Comparison of ENCODE assay signal across 11 mouse cellular contexts in the genomic region with DNA sequence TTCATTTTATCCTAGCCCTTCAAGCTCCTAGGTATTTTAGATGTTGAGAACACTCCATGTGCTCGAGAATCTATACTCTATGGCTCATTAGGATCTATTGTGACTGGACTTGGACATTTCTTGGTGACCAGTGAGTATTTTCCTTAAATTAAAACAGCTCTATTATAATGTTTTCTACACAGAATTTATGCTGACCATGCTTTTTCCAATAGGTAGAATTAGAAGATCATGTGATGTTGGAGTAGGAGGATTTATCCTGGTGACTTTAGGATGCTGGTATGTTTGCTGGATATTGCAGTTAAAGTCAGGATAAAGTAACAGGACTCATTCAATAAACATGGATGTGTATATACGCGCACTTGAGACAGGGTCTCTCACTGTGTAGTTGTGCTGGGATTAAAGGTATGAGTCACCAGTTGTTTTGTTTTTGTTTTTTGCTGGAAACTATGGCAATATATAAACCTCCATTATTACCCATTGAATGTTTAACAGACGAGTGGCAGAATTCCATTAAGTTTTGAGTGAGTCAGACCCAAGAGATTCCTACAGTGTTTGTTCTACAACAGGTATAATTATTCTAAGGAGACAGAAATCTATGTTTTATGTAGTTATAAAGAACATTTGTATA. TPM values are rescaled to one million over a fixed set of nuclear protein-coding genes. Genes with fewer than 3 reads are reported as not detected.
DNase-seq lines count a peak whose midpoint lies in the region; ATAC-seq and TF ChIP-seq lines count a peak whose summit lies in the region.
"Had no signal": no experiment of that assay in that cellular context is flagged by ENCODE, and none has a peak within 500 bp of the region (broad histone marks: within the 10 kb centered on the region; RNA-seq: fewer than 3 reads in every experiment).

No protein-coding gene starts in this region.

- peaks cover 65% of the 10 kb centered on the region for H3K36me3 ChIP-seq in forebrain, embryonic 10.5 days (replicated peaks)
- peaks cover 17% of the 10 kb centered on the region for H3K36me3 ChIP-seq in forebrain, embryonic 16.5 days (ENCODE audit: control insufficient read depth, insufficient read depth)
- peaks cover 56% of the 10 kb centered on the region for H3K36me3 ChIP-seq in kidney, embryonic 15.5 days
- peaks cover 23% of the 10 kb centered on the region for H3K36me3 ChIP-seq in kidney, adult 2 months (ENCODE audit: control insufficient read depth, insufficient read depth, low read length)
- H3K36me3 ChIP-seq in embryonic facial prominence, embryonic 13.5 days = peaks cover 50% of the 10 kb centered on the region
- H3K36me3 ChIP-seq in liver, postnatal 0 days (replicated peaks; ENCODE audit: insufficient read depth, low read length) = peaks cover 51% of the 10 kb centered on the region

- no peak overlapping the region for H3K9ac ChIP-seq in forebrain, embryonic 16.5 days (replicated peaks; ENCODE audit: low read depth, low read length)
- no peak overlapping the region for H3K9ac ChIP-seq in kidney, embryonic 15.5 days
- no peak overlapping the region for H3K9ac ChIP-seq in embryonic facial prominence, embryonic 13.5 days
- no peak overlapping the region for H3K9ac ChIP-seq in liver, postnatal 0 days (replicated peaks)
- H3K9ac ChIP-seq: limb, embryonic 15.5 days had no signal

- no peaks in the 10 kb centered on the region for H3K9me3 ChIP-seq in forebrain, embryonic 10.5 days
- H3K9me3 ChIP-seq in forebrain, embryonic 16.5 days (ENCODE audit: control insufficient read depth, low read length) = no peaks in the 10 kb centered on the region
- H3K9me3 ChIP-seq in kidney, embryonic 15.5 days (replicated peaks) = no peaks in the 10 kb centered on the region
- H3K9me3 ChIP-seq in embryonic facial prominence, embryonic 13.5 days = no peaks in the 10 kb centered on the region
- no peaks in the 10 kb centered on the region for H3K9me3 ChIP-seq in liver, postnatal 0 days (ENCODE audit: low read length)
- H3K9me3 ChIP-seq: limb, embryonic 15.5 days; megakaryocyte, embryonic 14.5 days had no signal

- H3K4me1 ChIP-seq in forebrain, embryonic 10.5 days = peaks cover 44% of the 10 kb centered on the region
- H3K4me1 ChIP-seq in forebrain, embryonic 16.5 days (replicated peaks; ENCODE audit: control insufficient read depth, insufficient read depth, low read length) = peaks cover 16% of the 10 kb centered on the region
- peaks cover 30% of the 10 kb centered on the region for H3K4me1 ChIP-seq in kidney, embryonic 15.5 days
- peaks cover 16% of the 10 kb centered on the region for H3K4me1 ChIP-seq in kidney, adult 2 months (ENCODE audit: control insufficient read depth, insufficient read depth, low read length)
- peaks cover 22% of the 10 kb centered on the region for H3K4me1 ChIP-seq in embryonic facial prominence, embryonic 13.5 days
- peaks cover 32% of the 10 kb centered on the region for H3K4me1 ChIP-seq in liver, postnatal 0 days (ENCODE audit: insufficient read depth)

- H3K4me3 ChIP-seq in forebrain, embryonic 10.5 days = peak overlapping the region; percentile 66; the same call in 1 of the 2 replicates
- H3K4me3 ChIP-seq in forebrain, embryonic 16.5 days (replicated peaks; ENCODE audit: low read length) = no peak overlapping the region
- 0 out of 2 replicates have a peak overlapping the region, but pooled peaks have one; percentile 71 for H3K4me3 ChIP-seq in kidney, embryonic 15.5 days (replicated peaks)
- H3K4me3 ChIP-seq in kidney, adult 2 months (ENCODE audit: insufficient read depth, low read depth, low read length) = no peak overlapping the region
- no peak overlapping the region for H3K4me3 ChIP-seq in embryonic facial prominence, embryonic 13.5 days
- H3K4me3 ChIP-seq in liver, postnatal 0 days (ENCODE audit: low read depth, low read length) = no peak overlapping the region

- H3K27ac ChIP-seq in forebrain, embryonic 10.5 days = no peak overlapping the region
- no peak overlapping the region for H3K27ac ChIP-seq in forebrain, embryonic 16.5 days (ENCODE audit: low read length)
- peak overlapping the region; percentile 100; the same call in 1 of the 2 replicates for H3K27ac ChIP-seq in kidney, embryonic 15.5 days
- H3K27ac ChIP-seq in kidney, adult 2 months (ENCODE audit: insufficient read depth, low read depth, low read length) = no peak overlapping the region
- H3K27ac ChIP-seq in embryonic facial prominence, embryonic 13.5 days = no peak overlapping the region
- H3K27ac ChIP-seq in liver, postnatal 0 days (ENCODE audit: low read depth) = 0 out of 2 replicates have a peak overlapping the region, but pooled peaks have one; percentile 98

- no peak for TF ChIP-seq POLR2A in kidney, adult 2 months (IDR thresholded peaks at IDR 0.05; ENCODE audit: low read depth, low read length)

- no peaks in the 10 kb centered on the region for H3K27me3 ChIP-seq in forebrain, embryonic 10.5 days (ENCODE audit: poor library complexity, severe bottlenecking)
- H3K27me3 ChIP-seq in forebrain, embryonic 16.5 days (replicated peaks; ENCODE audit: control insufficient read depth, insufficient read depth, low read length) = no peaks in the 10 kb centered on the region
- H3K27me3 ChIP-seq in kidney, embryonic 15.5 days = no peaks in the 10 kb centered on the region
- H3K27me3 ChIP-seq in kidney, adult 2 months (replicated peaks; ENCODE audit: control insufficient read depth, insufficient read depth, low read length) = no peaks in the 10 kb centered on the region
- no peaks in the 10 kb centered on the region for H3K27me3 ChIP-seq in embryonic facial prominence, embryonic 13.5 days
- H3K27me3 ChIP-seq in liver, postnatal 0 days (ENCODE audit: insufficient read depth, low read length) = no peaks in the 10 kb centered on the region
- H3K27me3 ChIP-seq: limb, embryonic 15.5 days; megakaryocyte, embryonic 14.5 days had no signal

- 82% methylated on average over 4 of the region's 4 CpGs for WGBS in forebrain, embryonic 10.5 days
- WGBS in forebrain, embryonic 16.5 days = 43% methylated on average over 4 of the region's 4 CpGs
- 63% methylated on average over 4 of the region's 4 CpGs for WGBS in kidney, embryonic 15.5 days
- 48% methylated on average over 4 of the region's 4 CpGs for WGBS in kidney, adult 2 months
- WGBS in embryonic facial prominence, embryonic 13.5 days = 71% methylated on average over 4 of the region's 4 CpGs
- 68% methylated on average over 4 of the region's 4 CpGs for whole genome bisulfite sequencing in liver, postnatal 0 days (ENCODE audit: insufficient replicate concordance)

- H3K4me2 ChIP-seq in forebrain, embryonic 16.5 days (ENCODE audit: low read length) = no peak overlapping the region
- no peak overlapping the region for H3K4me2 ChIP-seq in kidney, embryonic 15.5 days
- H3K4me2 ChIP-seq in embryonic facial prominence, embryonic 13.5 days = peak overlapping the region; percentile 71
- peak overlapping the region; percentile 70 for H3K4me2 ChIP-seq in liver, postnatal 0 days (ENCODE audit: low read depth, low read length)

- DNase-seq in forebrain, embryonic 10.5 days (ENCODE audit: extremely low spot score, low spot score) = no peak
- no peak for DNase-seq in kidney, adult 2 months
- DNase-seq in liver, postnatal 0 days = peak; percentile 2
- no peak for DNase-seq in embryo, embryonic 9.5 days (ENCODE audit: extremely low spot score)
- DNase-seq in kidney, postnatal 4 days = no peak
- DNase-seq: cerebellum, postnatal 10 days had no signal

- no peak for ATAC-seq in forebrain, embryonic 16.5 days
- ATAC-seq in kidney, embryonic 15.5 days (replicated peaks; ENCODE audit: low FRiP score) = no peak
- ATAC-seq in embryonic facial prominence, embryonic 13.5 days (ENCODE audit: insufficient number of reproducible peaks, insufficient read depth, low FRiP score, low TSS enrichment, low read depth) = no peak
- no peak for ATAC-seq in liver, postnatal 0 days

- TF ChIP-seq EP300 in liver, postnatal 0 days (IDR thresholded peaks at IDR 0.05; ENCODE audit: low read depth) = no peak

- TF ChIP-seq CTCF in kidney, adult 2 months (conservative IDR thresholded peaks at IDR 0.05; ENCODE audit: insufficient read depth, insufficient read length, low read depth, low read length) = no peak
- TF ChIP-seq CTCF in liver, postnatal 0 days (IDR thresholded peaks at IDR 0.05; ENCODE audit: low read depth) = no peak

RNA-seq across cellular contexts. Expression of a gene that starts 2.9 kb away (rescaled TPM):
- polyA plus RNA-seq in forebrain, embryonic 10.5 days (2016; fragmentation: Nextera tagmentation; extraction: Ambion mirVana) = 77.3 and 84.2 TPM in 2 replicates
- polyA plus RNA-seq in forebrain, embryonic 16.5 days (2015; fragmentation: Nextera tagmentation; extraction: Ambion mirVana) = 129 and 141 TPM in 2 replicates
- polyA plus RNA-seq in kidney, embryonic 15.5 days (2015; fragmentation: Nextera tagmentation; extraction: Ambion mirVana) = 139 and 149 TPM in 2 replicates
- 28.0 and 54.6 TPM in 2 replicates for polyA plus RNA-seq in kidney, adult 2 months (2012; rRNA removed)
- polyA plus RNA-seq in embryonic facial prominence, embryonic 13.5 days (2015; fragmentation: Nextera tagmentation; extraction: Ambion mirVana) = 167 TPM in 2 replicates
- 98.3 and 109 TPM in 2 replicates for polyA plus RNA-seq in liver, postnatal 0 days (2015; fragmentation: Nextera tagmentation; extraction: Ambion mirVana)

RNA-seq across cellular contexts. Expression of a gene that starts 15.8 kb away (rescaled TPM):
- 437 and 457 TPM in 2 replicates for polyA plus RNA-seq in forebrain, embryonic 10.5 days (2016; fragmentation: Nextera tagmentation; extraction: Ambion mirVana)
- 261 and 340 TPM in 2 replicates for polyA plus RNA-seq in forebrain, embryonic 16.5 days (2015; fragmentation: Nextera tagmentation; extraction: Ambion mirVana)
- polyA plus RNA-seq in kidney, embryonic 15.5 days (2015; fragmentation: Nextera tagmentation; extraction: Ambion mirVana) = 403 and 407 TPM in 2 replicates
- polyA plus RNA-seq in kidney, adult 2 months (2012; rRNA removed) = 37.7 and 51.6 TPM in 2 replicates
- polyA plus RNA-seq in embryonic facial prominence, embryonic 13.5 days (2015; fragmentation: Nextera tagmentation; extraction: Ambion mirVana) = 386 and 418 TPM in 2 replicates
- 106 and 132 TPM in 2 replicates for polyA plus RNA-seq in liver, postnatal 0 days (2015; fragmentation: Nextera tagmentation; extraction: Ambion mirVana)

Comparison
In these comparisons a context has a peak if more than half of its experiments do, and no peak if none do; other contexts are left out.
1. H3K27ac ChIP-seq: peak in kidney, embryonic 15.5 days (single experiment) and liver, postnatal 0 days (single experiment); none in forebrain, embryonic 10.5 days (single experiment), forebrain, embryonic 16.5 days (single experiment), kidney, adult 2 months (single experiment) and embryonic facial prominence, embryonic 13.5 days (single experiment).
2. H3K4me3 ChIP-seq: peak in forebrain, embryonic 10.5 days (single experiment) and kidney, embryonic 15.5 days (single experiment); none in forebrain, embryonic 16.5 days (single experiment), kidney, adult 2 months (single experiment), embryonic facial prominence, embryonic 13.5 days (single experiment) and liver, postnatal 0 days (single experiment).
3. H3K4me2 ChIP-seq: peak in embryonic facial prominence, embryonic 13.5 days (single experiment) and liver, postnatal 0 days (single experiment); none in forebrain, embryonic 16.5 days (single experiment) and kidney, embryonic 15.5 days (single experiment).